Mouse (Mus musculus): ENCODE results near the gene Cpvl.

DNA sequence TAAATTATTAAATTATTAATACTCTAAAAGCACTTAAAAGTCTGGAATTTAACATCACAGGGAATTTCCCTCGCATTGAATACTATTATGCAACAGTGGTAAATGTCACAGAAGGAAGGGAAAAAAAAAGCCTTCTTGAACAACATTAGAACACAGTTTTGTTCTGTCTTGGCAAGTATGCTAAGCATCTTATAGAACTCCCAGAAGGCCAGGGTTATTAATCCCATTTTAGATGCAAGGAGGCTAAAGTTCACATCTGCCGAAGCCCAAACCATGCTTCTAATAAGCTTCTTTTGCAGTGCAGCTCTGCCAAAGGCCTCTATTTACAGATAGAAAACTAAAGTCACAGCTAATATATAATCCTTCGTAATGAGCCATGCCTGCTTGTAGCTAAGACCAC lies 74.3 kb downstream of the Cpvl start:
- no peak for TF ChIP-seq CTCF (IDR thresholded peaks at IDR 0.05; ENCODE audit: low read depth, low read length)
- TF ChIP-seq POLR2A (IDR thresholded peaks at IDR 0.05; ENCODE audit: extremely low read depth, insufficient read depth, low read length) = no peak
